Mouse (Mus musculus) heart, adult 2 months (tissue): Measurements from ENCODE around the gene Tmem245.

Experiments
- CTCF ChIP-seq: fragments of 200-600 bp; IDR thresholded peaks from 2 replicates; pipeline ENCODE4 v1.8.1; 2022; ENCODE audit warnings: antibody characterized with exemption, mild to moderate bottlenecking, moderate library complexity
- EP300 ChIP-seq: fragments of 200-500 bp; IDR thresholded peaks from 2 replicates; pipeline ENCODE4 v1.6.1; 2011; ENCODE audit warnings: low read depth, low read length, control low read depth; ENCODE audit not compliant: insufficient read depth

GRCm38 (mm10) chr4:56831998-56832397, 115.2 kb downstream of the Tmem245 start:
- TF ChIP-seq EP300 (no peak), CTCF (no peak)
